ENCODE assay signal across 15 mouse cellular contexts in the genomic region with DNA sequence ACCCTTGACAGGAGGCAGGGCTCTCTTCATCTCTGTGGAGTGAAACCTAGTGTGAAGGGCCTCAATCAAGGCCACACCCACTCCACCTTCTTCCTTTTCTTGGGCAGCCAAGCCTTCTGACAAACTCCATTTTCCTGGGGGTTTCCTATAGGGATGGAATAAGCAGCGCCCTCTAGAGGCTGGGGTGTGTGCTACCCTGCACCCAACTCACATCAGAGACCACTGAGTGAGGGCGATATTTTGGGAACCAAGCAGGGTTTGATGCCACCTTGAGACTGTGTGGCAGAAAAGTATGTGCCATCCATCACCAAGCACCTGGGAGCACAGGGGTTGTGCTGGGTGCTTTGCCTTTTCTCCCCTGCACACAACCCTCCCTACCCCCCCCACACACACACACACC.
DNase-seq lines count a peak whose midpoint lies in the region; ATAC-seq and TF ChIP-seq lines count a peak whose summit lies in the region.
"Had no signal": no experiment of that assay in that cellular context is flagged by ENCODE, and none has a peak within 500 bp of the region (broad histone marks: within the 10 kb centered on the region; RNA-seq: fewer than 3 reads in every experiment).

No protein-coding gene starts in this region.

- TF ChIP-seq EP300 in lung, postnatal 0 days (IDR thresholded peaks at IDR 0.05), result no peak
- no peak for TF ChIP-seq EP300 in ES-Bruce4 (IDR thresholded peaks at IDR 0.05; ENCODE audit: insufficient read depth, low read depth, low read length)

- no peak overlapping the region for H3K4me3 ChIP-seq in gastrocnemius, adult 2 months
- H3K4me3 ChIP-seq in lung, postnatal 0 days (ENCODE audit: low read depth, low read length), result no peak overlapping the region
- H3K4me3 ChIP-seq in ES-Bruce4 (ENCODE audit: low read depth, low read length), result no peak overlapping the region
- no peak overlapping the region for H3K4me3 ChIP-seq in limb, embryonic 12.5 days (replicated peaks)
- H3K4me3 ChIP-seq: erythroblast, embryonic 14.5 days had no signal

- peak; percentile 15; the same call in 1 of the 2 replicates for TF ChIP-seq CTCF in gastrocnemius, adult 2 months (IDR thresholded peaks at IDR 0.05)
- TF ChIP-seq CTCF in lung, postnatal 0 days (IDR thresholded peaks at IDR 0.05), result peak; percentile 26; the same call in 1 of the 2 replicates
- peak; percentile 25 for TF ChIP-seq CTCF in ES-Bruce4 (IDR thresholded peaks at IDR 0.05; ENCODE audit: low read depth, low read length)

- DNase-seq in gastrocnemius, adult 2 months, result no peak
- DNase-seq in gastrocnemius, adult 8-10 months (ENCODE audit: low spot score in 2 of 2), result no peak
- DNase-seq in lung, postnatal 0 days (ENCODE audit: low spot score), result no peak
- DNase-seq in lung, postnatal 10 days, result no peak
- no peak for DNase-seq in right cerebral cortex, postnatal 36 days (ENCODE audit: low spot score in 2 of 2)
- DNase-seq in neural tube, embryonic 10.5 days (ENCODE audit: extremely low spot score, low spot score), result no peak
- DNase-seq: adrenal gland, postnatal 14 days; heart, adult 18-20 months; heart, postnatal 36 days; kidney, adult 18-20 months had no signal

- 58% methylated on average over 2 of the region's 2 CpGs for WGBS in lung, postnatal 0 days
- 68% methylated on average over 2 of the region's 2 CpGs for WGBS in limb, embryonic 12.5 days

- no peak overlapping the region for H3K4me2 ChIP-seq in lung, postnatal 0 days (replicated peaks; ENCODE audit: low read depth, low read length)
- no peak overlapping the region for H3K4me2 ChIP-seq in limb, embryonic 12.5 days
- H3K4me2 ChIP-seq: liver, embryonic 11.5 days had no signal

- no peaks in the 10 kb centered on the region for H3K27me3 ChIP-seq in lung, postnatal 0 days (replicated peaks; ENCODE audit: insufficient read depth, low read length)
- H3K27me3 ChIP-seq in ES-Bruce4 (ENCODE audit: control insufficient read depth, insufficient read depth, low read length, poor library complexity, severe bottlenecking), result no peaks in the 10 kb centered on the region
- H3K27me3 ChIP-seq in limb, embryonic 12.5 days, result peaks cover 28% of the 10 kb centered on the region

- no peaks in the 10 kb centered on the region for H3K9me3 ChIP-seq in lung, postnatal 0 days (ENCODE audit: low read length)
- H3K9me3 ChIP-seq in ES-Bruce4 (replicated peaks; ENCODE audit: control insufficient read depth, insufficient read depth, low read length, poor library complexity, severe bottlenecking), result no peaks in the 10 kb centered on the region
- H3K9me3 ChIP-seq in limb, embryonic 12.5 days, result no peaks in the 10 kb centered on the region

- H3K36me3 ChIP-seq in lung, postnatal 0 days (ENCODE audit: insufficient read depth, low read length), result no peaks in the 10 kb centered on the region
- H3K36me3 ChIP-seq in ES-Bruce4 (ENCODE audit: control insufficient read depth, insufficient read depth, low read length, poor library complexity, severe bottlenecking), result no peaks in the 10 kb centered on the region
- H3K36me3 ChIP-seq in limb, embryonic 12.5 days, result no peaks in the 10 kb centered on the region; the same call in 1 of the 2 replicates

- no peak for ATAC-seq in lung, postnatal 0 days
- ATAC-seq in limb, embryonic 12.5 days (ENCODE audit: insufficient number of reproducible peaks, insufficient read depth, low FRiP score, low TSS enrichment, low read depth), result no peak

- no peak overlapping the region for H3K9ac ChIP-seq in lung, postnatal 0 days (replicated peaks; ENCODE audit: low read depth)
- no peak overlapping the region for H3K9ac ChIP-seq in ES-Bruce4 (ENCODE audit: low read depth, poor library complexity, severe bottlenecking)
- H3K9ac ChIP-seq in limb, embryonic 12.5 days (replicated peaks), result no peak overlapping the region

- no peak overlapping the region for H3K27ac ChIP-seq in gastrocnemius, adult 2 months
- H3K27ac ChIP-seq in lung, postnatal 0 days (ENCODE audit: low read length), result no peak overlapping the region
- H3K27ac ChIP-seq in ES-Bruce4 (ENCODE audit: insufficient read depth, low read length), result no peak overlapping the region
- 0 out of 2 replicates have a peak overlapping the region, but pooled peaks have one; percentile 7 for H3K27ac ChIP-seq in limb, embryonic 12.5 days
- H3K27ac ChIP-seq: macrophage had no signal

- TF ChIP-seq POLR2A in ES-Bruce4 (IDR thresholded peaks at IDR 0.05; ENCODE audit: insufficient read depth, low read length), result no peak

- intact Hi-C loops in gastrocnemius, adult 2 months (cut with DNase I), result no loop called here

- no peaks in the 10 kb centered on the region for H3K4me1 ChIP-seq in lung, postnatal 0 days (ENCODE audit: insufficient read depth, low read depth, low read length)
- H3K4me1 ChIP-seq in ES-Bruce4 (ENCODE audit: control insufficient read depth, insufficient read depth, low read length), result peaks cover 4% of the 10 kb centered on the region
- H3K4me1 ChIP-seq in limb, embryonic 12.5 days (replicated peaks), result peaks cover 95% of the 10 kb centered on the region
